Mouse (Mus musculus) neural tube, embryonic 12.5 days (tissue): ENCODE measurements at regions not wholly inside any gene's neighbourhood (a gene's known extent, or its start where the extent isn't known, plus 50 kb on each side); places are given as distances from the start of the nearest gene placed in this dataset.

Experiments used
- ATAC-seq: fragments of 200-750 bp; cut with Nextera tagmentation; 2 replicates; pipeline ENCODE4 v1.8.0; 2017; ENCODE audit warnings: low read depth, mild to moderate bottlenecking, moderate TSS enrichment, moderate library complexity; ENCODE audit not compliant: low FRiP score
- H3K27ac ChIP-seq: fragments of 300-500 bp; sonication (generic); 2 replicates; pipeline ENCODE4 v1.5.1; 2016
- H3K27me3 ChIP-seq: fragments of 300-500 bp; sonication (generic); replicated peaks from 2 replicates; pipeline ENCODE4 v1.6.1; 2016; ENCODE audit warnings: mild to moderate bottlenecking
- H3K36me3 ChIP-seq: fragments of 300-500 bp; sonication (generic); 2 replicates; pipeline ENCODE4 v1.6.1; 2016; ENCODE audit warnings: mild to moderate bottlenecking
- H3K4me1 ChIP-seq: fragments of 300-500 bp; sonication (generic); 2 replicates; pipeline ENCODE4 v1.6.1; 2016
- H3K4me2 ChIP-seq: fragments of 300-500 bp; sonication (generic); replicated peaks from 2 replicates; pipeline ENCODE4 v1.6.1; 2016; ENCODE audit warnings: mild to moderate bottlenecking
- H3K4me3 ChIP-seq: fragments of 300-500 bp; sonication (generic); 2 replicates; pipeline ENCODE4 v1.5.1; 2016
- H3K9ac ChIP-seq: fragments of 300-500 bp; sonication (generic); 2 replicates; pipeline ENCODE4 v1.6.1; 2016; ENCODE audit warnings: mild to moderate bottlenecking
- H3K9me3 ChIP-seq: fragments of 300-500 bp; sonication (generic); 2 replicates; pipeline ENCODE4 v1.6.1; 2016; ENCODE audit warnings: mild to moderate bottlenecking
- WGBS: fragments of 180-500 bp; shearing (Covaris S2); methylation state at CpG from one replicate; pipeline ENCODE4 v1.1.7; 2016; 5-methylcytosine and 5-hydroxymethylcytosine counted together

- no peak overlapping the region for H3K4me3 ChIP-seq
- no peak overlapping the region for H3K9ac ChIP-seq
- H3K9me3 ChIP-seq: no peaks in the 10 kb centered on the region
- no peaks in the 10 kb centered on the region for H3K36me3 ChIP-seq
- H3K27ac ChIP-seq: no peak overlapping the region
- ATAC-seq: no peak
- no peaks in the 10 kb centered on the region for H3K27me3 ChIP-seq
- WGBS: 56% methylated on average over 10 of the region's 10 CpGs
- peaks cover 13% of the 10 kb centered on the region for H3K4me1 ChIP-seq
- no peak overlapping the region for H3K4me2 ChIP-seq
Observed at GRCm38 (mm10) chr17:80825518-80825901, 97.2 kb upstream of the Map4k3 start.

DNA sequence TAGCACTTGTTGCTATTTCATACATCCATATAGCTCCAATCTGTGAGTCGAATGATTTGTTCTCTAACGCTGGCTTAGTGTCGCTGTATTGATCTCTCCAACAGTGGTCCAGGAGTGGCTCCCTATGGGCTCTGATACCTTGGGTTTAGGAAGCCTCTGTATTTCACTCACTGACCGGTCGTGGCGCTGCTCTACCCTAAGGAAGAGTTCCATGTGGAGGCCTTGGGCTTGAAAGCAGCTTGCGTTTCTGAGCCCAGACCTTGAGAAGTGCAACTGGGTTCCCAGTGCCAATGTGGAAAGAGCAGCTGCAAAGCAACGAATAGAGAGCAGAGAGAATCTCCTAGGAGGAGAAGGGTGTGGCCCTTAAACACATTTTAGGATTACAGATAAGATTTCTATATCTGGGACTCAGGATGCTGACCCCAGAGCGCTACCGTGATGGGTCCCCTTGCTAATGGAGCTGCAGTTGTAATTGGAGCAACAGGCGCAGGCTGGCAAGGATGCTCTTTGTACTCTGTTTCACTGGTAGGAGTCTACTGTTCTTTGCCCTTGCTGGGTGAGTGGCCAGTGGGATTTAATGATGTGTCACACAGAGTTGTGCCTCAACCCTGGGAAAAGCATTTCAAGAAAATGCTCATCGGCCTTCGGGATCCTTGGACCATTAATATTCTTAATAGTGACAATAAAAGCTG is 96.7 kb upstream of the Map4k3 start:
- H3K36me3 ChIP-seq: no peaks in the 10 kb centered on the region
- no peak overlapping the region for H3K27ac ChIP-seq
- H3K27me3 ChIP-seq: no peaks in the 10 kb centered on the region
- no peaks in the 10 kb centered on the region for H3K9me3 ChIP-seq
- no peak for ATAC-seq
- H3K4me1 ChIP-seq: peaks cover 13% of the 10 kb centered on the region
- no peak overlapping the region for H3K9ac ChIP-seq
- no peak overlapping the region for H3K4me3 ChIP-seq
- WGBS: 77% methylated on average over 13 of the region's 13 CpGs
- H3K4me2 ChIP-seq: no peak overlapping the region

GRCm38 (mm10) chr17:80824261-80824660 is 96.0 kb upstream of the Map4k3 start:
- Histone ChIP-seq H3K4me1 (peaks cover 13% of the 10 kb centered on the region), H3K4me3 (no peak overlapping the region), H3K4me2 (no peak overlapping the region), H3K9me3 (no peaks in the 10 kb centered on the region), H3K9ac (no peak overlapping the region), H3K27me3 (no peaks in the 10 kb centered on the region), H3K27ac (no peak overlapping the region), H3K36me3 (no peaks in the 10 kb centered on the region)
- ATAC-seq: no peak
- WGBS: 89% methylated on average over 2 of the region's 2 CpGs

GRCm38 (mm10) chr17:80820888-80821287 is 92.6 kb upstream of the Map4k3 start:
- Histone ChIP-seq H3K27me3 (no peaks in the 10 kb centered on the region), H3K4me1 (peaks cover 6% of the 10 kb centered on the region), H3K4me2 (no peak overlapping the region), H3K36me3 (no peaks in the 10 kb centered on the region), H3K9me3 (no peaks in the 10 kb centered on the region), H3K27ac (no peak overlapping the region), H3K9ac (no peak overlapping the region), H3K4me3 (no peak overlapping the region)
- WGBS: 57% methylated on average over 8 of the region's 8 CpGs
- ATAC-seq: no peak

DNA sequence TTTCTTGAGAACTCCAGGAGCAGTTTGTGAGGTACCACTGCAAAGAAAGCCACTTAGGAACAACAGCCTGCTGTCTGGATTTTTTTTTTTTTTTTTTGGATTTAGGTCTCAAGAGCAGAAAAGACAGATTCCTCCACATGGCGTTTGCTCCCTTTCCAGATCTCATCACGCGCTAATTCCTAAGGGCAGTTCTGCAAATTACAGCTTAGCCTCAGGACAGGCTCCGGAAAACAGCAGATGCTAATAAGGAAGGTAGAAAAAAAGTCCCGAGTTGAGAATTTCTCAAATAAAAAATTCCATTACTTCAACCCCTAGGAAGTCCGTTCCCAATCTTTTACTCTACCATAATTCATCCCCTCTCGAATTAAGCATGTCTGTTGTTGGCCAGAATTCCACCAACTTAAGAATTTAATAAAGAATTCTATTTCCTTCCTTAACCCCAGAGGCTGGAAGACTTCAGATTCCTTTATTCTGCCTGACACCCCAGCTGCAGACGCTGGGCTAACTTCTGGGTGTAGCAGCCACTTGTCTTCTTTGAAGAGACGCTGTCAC is 90.3 kb upstream of the Map4k3 start:
- Histone ChIP-seq H3K9ac (no peak overlapping the region), H3K27me3 (no peaks in the 10 kb centered on the region), H3K4me3 (no peak overlapping the region), H3K36me3 (no peaks in the 10 kb centered on the region), H3K9me3 (no peaks in the 10 kb centered on the region), H3K4me2 (no peak overlapping the region), H3K4me1 (no peaks in the 10 kb centered on the region), H3K27ac (no peak overlapping the region)
- WGBS: 83% methylated on average over 9 of the region's 9 CpGs
- no peak for ATAC-seq

- Histone ChIP-seq H3K4me1 (no peaks in the 10 kb centered on the region), H3K4me3 (no peak overlapping the region), H3K36me3 (no peaks in the 10 kb centered on the region), H3K9ac (no peak overlapping the region), H3K4me2 (no peak overlapping the region), H3K27ac (no peak overlapping the region), H3K9me3 (no peaks in the 10 kb centered on the region), H3K27me3 (no peaks in the 10 kb centered on the region)
- ATAC-seq: no peak
- 79% methylated on average over 4 of the region's 4 CpGs for WGBS
Observed at GRCm38 (mm10) chr17:80815747-80816146, 87.5 kb upstream of the Map4k3 start.

GRCm38 (mm10) chr17:80813194-80813593 is 84.9 kb upstream of the Map4k3 start:
- H3K36me3 ChIP-seq: no peaks in the 10 kb centered on the region
- H3K9ac ChIP-seq: no peak overlapping the region
- no peaks in the 10 kb centered on the region for H3K9me3 ChIP-seq
- H3K27ac ChIP-seq: no peak overlapping the region
- no peaks in the 10 kb centered on the region for H3K4me1 ChIP-seq
- H3K4me3 ChIP-seq: no peak overlapping the region
- WGBS: 83% methylated on average over 10 of the region's 10 CpGs
- ATAC-seq: no peak
- H3K4me2 ChIP-seq: no peak overlapping the region
- no peaks in the 10 kb centered on the region for H3K27me3 ChIP-seq

DNA sequence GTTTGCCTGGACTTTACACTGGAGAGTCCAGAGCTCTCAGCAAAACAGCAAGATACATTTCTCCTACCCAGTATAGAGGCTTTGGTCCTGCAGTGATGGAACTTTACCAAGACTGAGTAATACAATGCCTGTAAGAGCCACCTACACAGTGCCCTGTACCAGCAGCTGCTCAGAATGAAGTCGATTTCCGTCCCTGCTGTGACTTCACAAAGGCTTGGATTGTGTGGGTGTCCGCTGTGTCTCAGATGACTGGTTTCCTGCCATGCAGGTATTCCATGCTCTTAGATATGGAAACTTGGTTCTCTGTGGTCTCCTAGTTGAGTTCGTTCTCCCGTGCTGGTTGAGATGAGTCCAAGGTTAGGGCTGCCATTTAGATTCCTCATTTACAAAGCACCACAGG is 81.0 kb upstream of the Map4k3 start:
- H3K27me3 ChIP-seq: no peaks in the 10 kb centered on the region
- H3K36me3 ChIP-seq: no peaks in the 10 kb centered on the region
- no peak overlapping the region for H3K27ac ChIP-seq
- H3K9me3 ChIP-seq: no peaks in the 10 kb centered on the region
- no peak overlapping the region for H3K4me2 ChIP-seq
- WGBS: 86% methylated on average over 5 of the region's 5 CpGs
- H3K9ac ChIP-seq: no peak overlapping the region
- ATAC-seq: no peak
- no peaks in the 10 kb centered on the region for H3K4me1 ChIP-seq
- no peak overlapping the region for H3K4me3 ChIP-seq

DNA sequence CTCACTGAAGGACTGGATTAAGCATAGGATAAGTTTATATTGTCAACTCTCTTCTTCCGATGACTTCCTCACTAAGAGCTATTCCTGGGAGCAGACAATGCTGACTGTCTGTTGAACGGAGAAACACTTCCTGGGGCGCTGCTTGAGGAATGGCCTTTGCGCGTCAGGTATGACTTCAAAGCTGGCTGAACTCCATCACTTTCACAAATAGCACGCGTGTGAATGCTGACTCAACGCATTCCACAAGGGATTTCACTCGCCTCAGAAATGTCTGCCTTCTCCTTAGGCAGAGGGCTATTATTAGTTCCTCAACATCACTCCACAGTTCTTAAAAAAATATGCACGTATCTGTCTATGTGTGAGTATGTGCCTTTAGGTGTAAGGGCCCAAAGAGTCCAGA is 79.8 kb upstream of the Map4k3 start:
- no peaks in the 10 kb centered on the region for H3K4me1 ChIP-seq
- H3K27ac ChIP-seq: no peak overlapping the region
- no peaks in the 10 kb centered on the region for H3K36me3 ChIP-seq
- no peak overlapping the region for H3K4me2 ChIP-seq
- 79% methylated on average over 10 of the region's 10 CpGs for WGBS
- H3K27me3 ChIP-seq: no peaks in the 10 kb centered on the region
- ATAC-seq: no peak
- no peak overlapping the region for H3K9ac ChIP-seq
- no peak overlapping the region for H3K4me3 ChIP-seq
- H3K9me3 ChIP-seq: no peaks in the 10 kb centered on the region

DNA sequence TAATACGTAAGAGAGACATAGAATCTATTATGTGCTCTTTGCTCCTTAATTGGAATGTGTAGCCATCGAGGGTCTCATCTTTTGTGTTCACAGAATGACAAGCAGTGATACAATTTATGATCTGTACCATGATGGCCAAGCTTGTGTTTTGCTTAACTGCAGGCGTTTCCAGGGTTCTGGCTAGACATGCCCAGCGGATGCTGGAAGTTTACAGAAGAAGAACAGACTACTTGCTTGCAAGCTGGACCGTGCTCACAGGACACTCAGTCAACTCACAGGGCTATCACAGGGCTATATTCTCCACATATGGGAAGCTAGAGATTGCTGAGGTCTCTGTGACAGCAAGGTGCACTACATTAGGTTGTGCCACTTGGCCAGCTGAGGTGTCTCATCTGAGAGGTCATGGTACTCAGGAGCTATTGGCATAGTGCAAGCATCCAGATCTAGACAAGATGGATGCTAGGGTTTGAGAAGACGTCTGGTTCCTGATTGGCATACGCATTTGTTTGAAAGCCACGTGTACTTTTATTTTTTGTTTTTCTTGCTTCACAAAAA is 75.2 kb upstream of the Map4k3 start:
- no peak overlapping the region for H3K27ac ChIP-seq
- no peaks in the 10 kb centered on the region for H3K9me3 ChIP-seq
- H3K36me3 ChIP-seq: no peaks in the 10 kb centered on the region
- no peak for ATAC-seq
- H3K27me3 ChIP-seq: no peaks in the 10 kb centered on the region
- H3K9ac ChIP-seq: no peak overlapping the region
- H3K4me1 ChIP-seq: no peaks in the 10 kb centered on the region
- WGBS: 74% methylated on average over 8 of the region's 8 CpGs
- H3K4me2 ChIP-seq: no peak overlapping the region
- H3K4me3 ChIP-seq: no peak overlapping the region

GRCm38 (mm10) chr17:80802622-80803021 is 74.3 kb upstream of the Map4k3 start:
- no peaks in the 10 kb centered on the region for H3K9me3 ChIP-seq
- H3K9ac ChIP-seq: no peak overlapping the region
- WGBS: 87% methylated on average over 10 of the region's 10 CpGs
- no peaks in the 10 kb centered on the region for H3K27me3 ChIP-seq
- no peak overlapping the region for H3K4me2 ChIP-seq
- H3K4me3 ChIP-seq: no peak overlapping the region
- H3K27ac ChIP-seq: no peak overlapping the region
- no peaks in the 10 kb centered on the region for H3K4me1 ChIP-seq
- ATAC-seq: no peak
- H3K36me3 ChIP-seq: no peaks in the 10 kb centered on the region

DNA sequence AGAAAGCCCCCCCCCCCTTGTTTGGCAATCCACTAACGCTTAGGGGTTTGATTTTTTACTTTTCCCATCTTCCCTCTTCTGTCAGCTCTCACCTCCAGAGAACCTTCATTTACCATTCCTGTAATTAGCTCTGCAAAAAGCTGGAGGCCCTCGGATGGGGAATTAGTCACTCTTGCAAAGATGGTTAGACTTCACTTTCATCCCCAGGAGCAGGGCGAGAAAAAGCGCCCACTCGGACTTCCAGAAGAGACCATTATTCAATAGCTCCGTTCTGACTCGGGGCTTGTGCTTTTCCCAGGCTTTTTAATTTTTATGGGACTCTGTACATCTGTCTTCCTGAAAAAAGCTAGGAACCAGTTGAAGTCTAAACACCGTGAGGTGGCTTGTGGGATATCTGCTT is 73.7 kb upstream of the Map4k3 start:
- no peak for ATAC-seq
- Histone ChIP-seq H3K36me3 (no peaks in the 10 kb centered on the region), H3K4me2 (no peak overlapping the region), H3K9ac (no peak overlapping the region), H3K27me3 (no peaks in the 10 kb centered on the region), H3K9me3 (no peaks in the 10 kb centered on the region), H3K4me3 (no peak overlapping the region), H3K4me1 (no peaks in the 10 kb centered on the region), H3K27ac (no peak overlapping the region)
- 64% methylated on average over 8 of the region's 8 CpGs for WGBS

GRCm38 (mm10) chr17:80801451-80801983 is 73.2 kb upstream of the Map4k3 start:
- Histone ChIP-seq H3K36me3 (no peaks in the 10 kb centered on the region), H3K27ac (no peak overlapping the region), H3K9me3 (no peaks in the 10 kb centered on the region), H3K4me1 (no peaks in the 10 kb centered on the region), H3K4me2 (no peak overlapping the region), H3K27me3 (no peaks in the 10 kb centered on the region), H3K9ac (no peak overlapping the region), H3K4me3 (no peak overlapping the region)
- 59% methylated on average over 16 of the region's 16 CpGs for WGBS
- no peak for ATAC-seq
